Mouse (Mus musculus): ENCODE results near the gene Gsk3b.
"Not testable (repeated sequence)": the region's sequence is repeated elsewhere in the genome, so short reads cannot be mapped to it uniquely, and the experiment has no call there.

Gsk3b gene

DNA sequence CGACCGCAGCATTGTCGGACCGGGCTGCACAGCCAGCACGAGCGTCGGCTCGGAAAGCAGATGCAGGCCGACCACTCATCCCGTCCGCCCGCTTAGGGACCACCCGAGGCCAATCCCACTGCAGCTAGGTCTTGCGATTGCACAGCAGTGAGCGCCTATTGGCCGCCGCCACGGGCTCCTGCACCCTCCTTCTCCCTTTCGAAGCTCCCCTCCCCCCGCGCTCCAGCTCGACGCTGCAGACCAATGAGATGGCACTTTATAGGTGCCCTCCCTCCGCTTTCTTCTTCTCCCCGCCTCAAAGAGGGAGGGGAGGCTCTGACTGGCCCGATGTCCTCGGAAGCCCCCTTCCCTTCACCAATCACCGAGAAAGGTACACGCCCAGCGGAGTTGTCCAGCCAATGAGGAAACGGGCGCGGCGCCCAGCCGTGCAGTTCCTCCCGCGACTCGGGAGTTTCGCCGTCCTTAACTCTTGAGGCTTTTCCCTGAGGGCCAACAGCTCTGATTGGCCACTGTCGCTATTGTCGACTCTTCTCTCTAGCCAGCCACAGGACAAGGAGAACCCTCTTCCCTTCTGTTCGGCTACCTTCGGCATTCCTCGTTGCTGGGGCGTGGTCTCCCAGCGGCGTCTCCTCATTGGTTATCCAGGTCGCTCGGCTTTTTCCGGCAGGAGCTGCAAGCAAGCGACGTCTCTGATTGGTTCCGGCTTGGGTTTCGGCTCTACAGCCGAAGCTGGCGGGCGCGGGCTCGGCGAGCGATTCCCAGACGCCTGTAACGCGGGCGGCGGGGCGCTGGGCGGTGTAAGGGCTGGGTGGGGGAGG lies at the start of gene Gsk3b:
Gsk3b (plus strand) TSS at position 373 of the 818 bp plus-strand sequence.
- peak; percentile 98 for DNase-seq (ENCODE audit: extremely low read depth, low read depth)

GRCm38 (mm10) chr16:38042160-38042559 lies 46.6 kb upstream of the Gsk3b start:
- DNase-seq (ENCODE audit: extremely low read depth, low read depth), result no peak

DNA sequence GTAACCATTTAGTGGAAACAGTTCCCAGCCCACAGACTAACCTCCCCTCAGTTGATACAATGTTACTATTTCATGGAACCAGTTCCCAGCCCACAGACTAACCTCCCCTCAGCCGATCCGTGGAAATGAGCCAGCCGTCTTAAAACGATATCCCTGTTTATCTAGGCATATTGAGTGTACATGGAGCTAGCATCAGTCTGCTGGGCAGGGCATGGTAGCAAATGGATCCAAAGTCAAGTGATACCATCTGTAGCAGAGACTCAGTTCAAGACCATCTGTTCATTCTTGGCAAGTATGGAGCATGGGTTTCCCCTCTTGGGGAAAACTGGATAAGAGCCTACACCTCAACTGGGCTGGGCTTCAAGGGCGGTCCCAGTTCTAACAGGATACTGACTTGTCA lies 44.2 kb upstream of the Gsk3b start:
- no peak for DNase-seq (ENCODE audit: extremely low read depth, low read depth)

DNA sequence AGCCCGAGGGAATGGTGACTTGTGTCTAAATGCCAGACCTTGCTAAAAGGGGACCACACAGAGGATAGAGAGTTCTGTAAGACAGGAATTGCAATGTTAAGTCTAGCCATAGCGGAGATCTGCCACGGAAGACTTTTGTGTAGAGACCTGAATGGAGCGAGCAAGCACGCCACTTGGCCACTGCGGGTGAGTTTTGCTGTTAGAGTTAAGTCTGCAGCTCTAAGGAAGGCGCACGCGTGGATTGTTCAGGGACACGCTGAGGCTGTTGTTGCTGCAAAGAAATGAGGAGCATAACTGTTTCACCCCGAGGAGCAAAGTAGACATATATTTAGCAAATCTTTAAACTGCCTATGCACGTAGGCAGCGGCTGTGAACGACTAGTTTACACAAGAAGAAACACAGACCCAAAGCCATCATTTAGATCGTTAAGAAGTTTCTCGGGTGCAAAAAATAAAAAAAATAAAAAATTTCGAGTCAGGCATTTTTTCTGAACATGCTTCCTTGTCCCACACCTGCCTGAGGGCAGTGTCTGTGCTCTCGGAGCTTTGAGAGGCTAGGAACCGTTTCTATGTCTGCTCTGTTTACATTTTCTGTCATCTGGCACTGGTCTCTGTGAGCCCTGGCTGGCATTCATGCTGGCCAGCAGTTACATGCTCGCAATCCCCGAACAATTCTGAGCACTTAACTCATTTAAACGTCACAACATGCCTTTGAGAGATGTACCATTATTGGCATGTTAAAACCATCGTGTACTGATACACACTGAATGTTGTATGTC lies 40.8 kb upstream of the Gsk3b start:
- DNase-seq (ENCODE audit: extremely low read depth, low read depth), result no peak

DNA sequence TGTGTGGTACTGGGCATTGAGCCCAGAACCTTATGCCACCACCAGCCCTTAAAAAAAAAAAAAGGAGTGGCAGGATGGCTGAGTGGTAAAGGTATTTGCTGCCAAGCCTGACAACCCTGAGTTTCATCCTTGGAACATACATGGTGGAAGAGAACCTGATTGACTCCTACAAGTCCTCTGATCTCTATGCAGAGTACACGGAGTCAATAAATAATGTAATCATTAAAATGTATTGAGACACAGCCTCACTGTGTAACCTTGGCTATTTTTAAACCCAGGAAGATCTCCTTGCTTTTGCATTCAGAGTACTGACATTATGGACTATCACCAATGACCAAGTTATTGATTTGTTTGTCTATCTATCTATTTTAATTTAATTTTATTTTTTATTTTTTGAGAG lies 30.9 kb upstream of the Gsk3b start:
- no peak for DNase-seq (ENCODE audit: extremely low read depth, low read depth)

DNA sequence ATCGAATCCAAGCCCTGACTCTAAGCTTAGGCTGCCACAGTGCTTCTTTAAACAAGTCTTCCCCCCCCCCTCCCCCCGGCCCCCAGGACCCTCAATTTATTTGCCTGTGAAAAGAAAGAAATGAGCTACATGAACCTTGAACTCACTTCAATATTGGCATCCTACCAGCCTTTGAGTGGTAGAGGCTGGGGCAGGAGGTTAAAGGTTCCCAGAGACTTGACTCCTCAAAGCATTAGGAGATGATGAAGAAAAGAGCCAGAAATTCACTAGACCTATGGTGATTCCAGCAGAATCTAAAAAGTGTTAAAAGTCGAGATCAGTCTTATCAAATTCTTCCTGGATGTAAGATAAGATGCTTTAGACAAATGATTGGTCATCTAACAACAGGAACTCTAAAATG lies 30.0 kb upstream of the Gsk3b start:
- no peak for DNase-seq (ENCODE audit: extremely low read depth, low read depth)

GRCm38 (mm10) chr16:38059631-38060030 lies 29.2 kb upstream of the Gsk3b start:
- no peak for DNase-seq (ENCODE audit: extremely low read depth, low read depth)

DNA sequence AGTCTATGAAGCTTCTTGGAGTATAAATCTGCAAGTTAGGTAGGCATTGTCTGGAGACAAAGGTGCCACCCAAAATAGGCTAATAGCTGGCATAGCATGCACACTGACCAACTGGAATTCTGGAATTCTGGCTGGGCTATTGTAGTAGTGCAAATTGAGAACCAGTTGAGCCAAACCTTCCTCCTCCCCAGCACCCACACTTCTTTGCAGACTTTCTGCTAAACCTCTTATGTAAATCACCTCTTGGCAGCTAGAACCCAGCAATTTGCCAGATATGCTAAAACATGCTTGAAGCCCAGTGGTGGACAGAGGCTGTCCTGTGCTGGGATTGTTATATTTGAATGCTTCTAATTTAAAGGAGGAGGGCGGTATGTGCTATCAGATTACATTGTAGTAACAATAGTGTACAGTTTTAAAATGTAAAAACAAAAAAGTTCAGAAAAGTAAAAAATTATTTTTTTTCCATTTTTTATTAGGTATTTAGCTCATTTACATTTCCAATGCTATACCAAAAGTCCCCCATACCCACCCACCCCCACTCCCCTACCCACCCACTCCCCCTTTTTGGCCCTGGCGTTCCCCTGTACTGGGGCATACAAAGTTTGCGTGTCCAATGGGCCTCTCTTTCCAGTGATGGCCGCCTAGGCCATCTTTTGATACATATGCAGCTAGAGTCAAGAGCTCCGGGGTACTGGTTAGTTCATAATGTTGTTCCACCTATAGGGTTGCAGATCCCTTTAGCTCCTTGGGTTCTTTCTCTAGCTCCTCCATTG lies 14.8 kb upstream of the Gsk3b start:
- DNase-seq (ENCODE audit: extremely low read depth, low read depth), result not testable (repeated sequence)

GRCm38 (mm10) chr16:38080201-38080600 lies 8.6 kb upstream of the Gsk3b start:
- no peak for DNase-seq (ENCODE audit: extremely low read depth, low read depth)

- no peak for DNase-seq (ENCODE audit: extremely low read depth, low read depth)
Measured at GRCm38 (mm10) chr16:38087231-38087630, 1.6 kb upstream of the Gsk3b start.

DNA sequence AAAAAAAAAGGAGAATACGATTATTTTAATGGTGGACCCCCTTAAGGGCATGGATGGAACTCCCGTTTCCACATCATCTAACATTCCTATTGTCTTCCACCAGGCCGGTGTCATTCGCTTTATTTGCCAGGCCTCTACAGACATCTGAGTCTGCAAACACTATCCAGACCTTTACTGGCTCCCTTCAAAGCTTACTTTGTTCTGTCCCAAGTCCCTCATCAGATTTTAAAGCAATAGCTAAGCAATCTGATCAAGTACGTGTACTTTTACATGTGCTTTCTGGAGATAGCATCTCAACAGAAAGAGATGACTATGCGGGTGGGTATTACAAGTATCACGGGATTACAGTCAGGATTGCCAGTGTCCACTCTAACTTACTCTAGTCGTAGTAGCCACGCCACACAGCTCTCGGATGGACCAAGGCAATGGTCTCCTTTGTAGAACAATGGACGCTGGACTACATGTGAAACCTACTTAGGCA lies 1.1 kb upstream of the Gsk3b start:
- peak; percentile 32 for DNase-seq (ENCODE audit: extremely low read depth, low read depth)

GRCm38 (mm10) chr16:38088126-38088628 lies 624 bp upstream of the Gsk3b start:
- no peak for DNase-seq (ENCODE audit: extremely low read depth, low read depth)

- peak; percentile 39 for DNase-seq (ENCODE audit: extremely low read depth, low read depth)
Measured at GRCm38 (mm10) chr16:38089447-38090170, 808 bp downstream of the Gsk3b start.

GRCm38 (mm10) chr16:38090341-38091005 lies 1.7 kb downstream of the Gsk3b start:
- DNase-seq (ENCODE audit: extremely low read depth, low read depth), result no peak

DNA sequence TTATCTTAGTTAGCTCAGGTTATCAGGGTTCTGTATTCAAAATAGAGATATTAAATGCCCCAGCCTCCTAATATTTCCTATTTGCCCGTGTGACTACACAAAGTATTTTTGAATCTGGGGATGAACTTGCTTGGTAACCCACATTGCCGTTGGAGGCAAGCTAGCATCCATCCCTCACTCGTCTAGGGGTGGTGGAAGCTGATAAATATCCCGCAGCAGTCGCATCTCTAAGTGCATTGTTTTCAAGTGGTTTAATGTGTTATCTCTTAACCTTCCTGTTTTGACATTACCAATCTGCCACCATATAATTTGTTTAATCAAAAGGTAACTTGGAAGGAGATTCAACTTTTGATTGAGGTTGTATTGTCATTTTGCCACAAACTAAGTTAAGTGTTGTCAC lies 2.2 kb downstream of the Gsk3b start:
- no peak for DNase-seq (ENCODE audit: extremely low read depth, low read depth)

GRCm38 (mm10) chr16:38091706-38092105 lies 2.9 kb downstream of the Gsk3b start:
- DNase-seq (ENCODE audit: extremely low read depth, low read depth), result no peak

GRCm38 (mm10) chr16:38092598-38092997 lies 3.8 kb downstream of the Gsk3b start:
- DNase-seq (ENCODE audit: extremely low read depth, low read depth), result no peak

GRCm38 (mm10) chr16:38095181-38095851 lies 6.5 kb downstream of the Gsk3b start:
- DNase-seq (ENCODE audit: extremely low read depth, low read depth), result no peak

GRCm38 (mm10) chr16:38097521-38097920 lies 8.7 kb downstream of the Gsk3b start:
- DNase-seq (ENCODE audit: extremely low read depth, low read depth), result no peak

DNA sequence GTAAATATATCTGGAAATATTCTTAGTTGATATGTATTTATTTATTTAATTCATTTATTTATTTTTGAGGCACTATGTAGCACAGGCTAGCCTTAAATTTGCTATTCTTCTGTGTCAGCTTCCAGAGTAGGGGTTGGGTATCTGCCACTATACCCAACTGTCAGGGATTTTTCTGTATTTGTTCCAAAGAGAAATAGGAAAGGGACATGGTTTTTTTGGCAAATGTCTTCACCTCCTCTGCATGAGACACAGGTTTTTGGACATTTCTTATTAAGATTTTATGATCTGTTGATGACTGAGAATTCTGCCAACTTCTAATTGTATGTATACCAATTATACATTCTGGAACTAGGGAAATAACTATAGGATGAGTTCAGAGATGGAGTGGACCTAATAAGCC lies 10.5 kb downstream of the Gsk3b start:
- DNase-seq (ENCODE audit: extremely low read depth, low read depth), result no peak

Measured in MEL-GATA-1-ER (cell line).